Mouse (Mus musculus) intestine, embryonic 14.5 days (tissue): ENCODE measurements around the gene Zfp42. TPM values are rescaled to one million over a fixed set of nuclear protein-coding genes. Genes with fewer than 3 reads are reported as not detected.

Experiments used
- ATAC-seq: fragments of 200-750 bp; cut with Nextera tagmentation; replicated peaks from 2 replicates; pipeline ENCODE4 v1.8.0; 2017; ENCODE audit warnings: low read depth, moderate number of reproducible peaks, moderate TSS enrichment, moderate library complexity; ENCODE audit not compliant: low FRiP score, low TSS enrichment
- DNase-seq: peaks from one replicate; pipeline ENCODE4 v3.0.0-alpha.2; 2018; ENCODE audit warnings: low spot score
- H3K27ac ChIP-seq: fragments of 300-500 bp; sonication (generic); 2 replicates; pipeline ENCODE4 v1.5.1; 2014; ENCODE audit warnings: low read depth, mild to moderate bottlenecking, control low read depth
- H3K27me3 ChIP-seq: fragments of 300-500 bp; sonication (generic); replicated peaks from 2 replicates; pipeline ENCODE4 v1.6.1; 2014; ENCODE audit warnings: low read length, control low read depth; ENCODE audit not compliant: control insufficient read depth, insufficient read depth
- H3K36me3 ChIP-seq: fragments of 300-500 bp; sonication (generic); 2 replicates; pipeline ENCODE4 v1.6.1; 2014; ENCODE audit warnings: low read length, control low read depth; ENCODE audit not compliant: control insufficient read depth, insufficient read depth
- H3K4me1 ChIP-seq: fragments of 300-500 bp; sonication (generic); replicated peaks from 2 replicates; pipeline ENCODE4 v1.6.1; 2014; ENCODE audit warnings: low read length, control low read depth, mixed read lengths; ENCODE audit not compliant: control insufficient read depth, insufficient read depth
- H3K4me2 ChIP-seq: fragments of 300-500 bp; sonication (generic); 2 replicates; pipeline ENCODE4 v1.6.1; 2014; ENCODE audit warnings: low read length
- H3K4me3 ChIP-seq: fragments of 300-500 bp; sonication (generic); 2 replicates; pipeline ENCODE4 v1.5.1; 2014; ENCODE audit warnings: low read depth, low read length, control low read depth, mixed read lengths
- H3K9ac ChIP-seq: fragments of 300-500 bp; sonication (generic); 2 replicates; pipeline ENCODE4 v1.6.1; 2014; ENCODE audit warnings: mild to moderate bottlenecking, low read length
- H3K9me3 ChIP-seq: fragments of 300-500 bp; sonication (generic); 2 replicates; pipeline ENCODE4 v1.6.1; 2016; ENCODE audit warnings: low read length, control low read depth; ENCODE audit not compliant: control insufficient read depth
- WGBS: fragments of 180-500 bp; shearing (Covaris S2); extraction: QIAGEN DNeasy Blood & Tissue Kit; methylation state at CpG from one replicate; pipeline ENCODE4 v1.1.7; 2014; 5-methylcytosine and 5-hydroxymethylcytosine counted together
- polyA plus RNA-seq: library from polyadenylated mRNA; unstranded; fragments of >200 nt; fragmentation: Nextera tagmentation; extraction: Ambion mirVana; gene quantifications from 2 replicates; pipeline ENCODE4 v1.2.1, GENCODE M21; 2014

Zfp42 gene
- polyA plus RNA-seq, 1 experiment from 2014 or later: 0.16 TPM

GRCm38 (mm10) chr8:43287456-43287855 is 19.3 kb downstream of the Zfp42 start:
- no peak for DNase-seq
- ATAC-seq: no peak
- 80% methylated on average over 6 of the region's 6 CpGs for WGBS

GRCm38 (mm10) chr8:43283231-43283630 is 23.5 kb downstream of the Zfp42 start:
- 94% methylated on average over 7 of the region's 7 CpGs for WGBS

More at GRCm38 (mm10) chr8:43287456-43287855, 19.3 kb downstream of the Zfp42 start:
- Histone ChIP-seq H3K27me3 (no peaks in the 10 kb centered on the region), H3K36me3 (no peaks in the 10 kb centered on the region), H3K4me3 (no peak overlapping the region), H3K9me3 (no peaks in the 10 kb centered on the region), H3K4me2 (no peak overlapping the region), H3K27ac (no peak overlapping the region), H3K4me1 (no peaks in the 10 kb centered on the region), H3K9ac (no peak overlapping the region)

GRCm38 (mm10) chr8:43278397-43278796 is 28.4 kb downstream of the Zfp42 start:
- Histone ChIP-seq H3K9me3 (no peaks in the 10 kb centered on the region), H3K4me3 (no peak overlapping the region), H3K36me3 (no peaks in the 10 kb centered on the region), H3K4me1 (no peaks in the 10 kb centered on the region), H3K27ac (no peak overlapping the region), H3K27me3 (no peaks in the 10 kb centered on the region), H3K4me2 (no peak overlapping the region), H3K9ac (no peak overlapping the region)
- 62% methylated on average over 4 of the region's 4 CpGs for WGBS
- DNase-seq (no peak), ATAC-seq (no peak)

More at GRCm38 (mm10) chr8:43283231-43283630, 23.5 kb downstream of the Zfp42 start:
- Histone ChIP-seq H3K4me1 (no peaks in the 10 kb centered on the region), H3K27me3 (no peaks in the 10 kb centered on the region), H3K9ac (no peak overlapping the region), H3K9me3 (no peaks in the 10 kb centered on the region), H3K4me3 (no peak overlapping the region), H3K4me2 (no peak overlapping the region), H3K36me3 (no peaks in the 10 kb centered on the region), H3K27ac (no peak overlapping the region)
- DNase-seq (no peak), ATAC-seq (no peak)

- Histone ChIP-seq H3K36me3 (no peaks in the 10 kb centered on the region), H3K9ac (no peak overlapping the region), H3K9me3 (no peaks in the 10 kb centered on the region), H3K4me1 (no peaks in the 10 kb centered on the region), H3K4me3 (no peak overlapping the region), H3K27me3 (no peaks in the 10 kb centered on the region), H3K27ac (no peak overlapping the region), H3K4me2 (no peak overlapping the region)
- ATAC-seq: no peak
- DNase-seq: no peak
- 85% methylated on average over 6 of the region's 6 CpGs for WGBS
Observed at GRCm38 (mm10) chr8:43260961-43261360, 45.8 kb downstream of the Zfp42 start.

- DNase-seq (no peak), ATAC-seq (no peak)
- no peak overlapping the region for H3K4me2 ChIP-seq
- no peak overlapping the region for H3K4me3 ChIP-seq
- no peaks in the 10 kb centered on the region for H3K27me3 ChIP-seq
- no peaks in the 10 kb centered on the region for H3K36me3 ChIP-seq
- WGBS: 81% methylated on average over 1 of the region's 1 CpGs
- no peaks in the 10 kb centered on the region for H3K9me3 ChIP-seq
- H3K9ac ChIP-seq: no peak overlapping the region
- no peaks in the 10 kb centered on the region for H3K4me1 ChIP-seq
- no peak overlapping the region for H3K27ac ChIP-seq
Observed at GRCm38 (mm10) chr8:43257886-43258285, 48.9 kb downstream of the Zfp42 start.

- 86% methylated on average over 6 of the region's 6 CpGs for WGBS
Observed at GRCm38 (mm10) chr8:43255695-43256094, 51.1 kb downstream of the Zfp42 start.

GRCm38 (mm10) chr8:43251653-43252052 is 55.1 kb downstream of the Zfp42 start:
- Histone ChIP-seq H3K9me3 (no peaks in the 10 kb centered on the region), H3K4me3 (no peak overlapping the region), H3K27me3 (no peaks in the 10 kb centered on the region), H3K9ac (no peak overlapping the region), H3K4me1 (no peaks in the 10 kb centered on the region), H3K4me2 (no peak overlapping the region), H3K27ac (no peak overlapping the region), H3K36me3 (no peaks in the 10 kb centered on the region)
- DNase-seq (no peak), ATAC-seq (no peak)
- WGBS: 82% methylated on average over 6 of the region's 6 CpGs

More at GRCm38 (mm10) chr8:43255695-43256094, 51.1 kb downstream of the Zfp42 start:
- DNase-seq: no peak
- Histone ChIP-seq H3K4me1 (no peaks in the 10 kb centered on the region), H3K9ac (no peak overlapping the region), H3K4me3 (no peak overlapping the region), H3K9me3 (no peaks in the 10 kb centered on the region), H3K27me3 (no peaks in the 10 kb centered on the region), H3K27ac (no peak overlapping the region), H3K4me2 (no peak overlapping the region), H3K36me3 (no peaks in the 10 kb centered on the region)
- no peak for ATAC-seq

GRCm38 (mm10) chr8:43248707-43249106 is 58.1 kb downstream of the Zfp42 start:
- ATAC-seq (no peak), DNase-seq (no peak)
- Histone ChIP-seq H3K4me3 (no peak overlapping the region), H3K9ac (no peak overlapping the region), H3K4me2 (no peak overlapping the region), H3K27ac (no peak overlapping the region), H3K9me3 (no peaks in the 10 kb centered on the region), H3K4me1 (no peaks in the 10 kb centered on the region), H3K36me3 (no peaks in the 10 kb centered on the region), H3K27me3 (no peaks in the 10 kb centered on the region)
- WGBS: 78% methylated on average over 8 of the region's 8 CpGs
